In genomic region chr1:135171984-135172383, GRCm38 (mm10) we compare ENCODE assay signal across 7 mouse cellular contexts. TPM values are rescaled to one million over a fixed set of nuclear protein-coding genes. Genes with fewer than 3 reads are reported as not detected.
A peak's percentile ranks its signal among the peaks of the same experiment; 100 is the strongest.
DNase-seq lines count a peak whose midpoint lies in the region; ATAC-seq lines count a peak whose summit lies in the region.

No protein-coding gene starts in this region.

- no peak overlapping the region for H3K9ac ChIP-seq in forebrain, embryonic 13.5 days
- 0 out of 2 replicates have a peak overlapping the region, but pooled peaks have one; percentile 5 for H3K9ac ChIP-seq in hindbrain, embryonic 16.5 days (ENCODE audit: low read depth, low read length)
- H3K9ac ChIP-seq in midbrain, embryonic 14.5 days (replicated peaks; ENCODE audit: low read length) = no peak overlapping the region

- H3K4me2 ChIP-seq in forebrain, embryonic 13.5 days = no peak overlapping the region
- no peak overlapping the region for H3K4me2 ChIP-seq in hindbrain, embryonic 16.5 days (ENCODE audit: low read length)
- H3K4me2 ChIP-seq in midbrain, embryonic 14.5 days (ENCODE audit: low read length) = no peak overlapping the region

- intact Hi-C loops in left cerebral cortex, postnatal 36 days (cut with DNase I) = loop anchor here (1.0 to 2.0 kb wide), 2 partner anchors 87 to 197 kb away; no protein-coding TSS in a partner anchor

- no peak overlapping the region for H3K4me3 ChIP-seq in forebrain, embryonic 13.5 days
- no peak overlapping the region for H3K4me3 ChIP-seq in hindbrain, embryonic 16.5 days (ENCODE audit: low read length)
- H3K4me3 ChIP-seq in midbrain, embryonic 14.5 days (replicated peaks; ENCODE audit: low read depth, low read length) = no peak overlapping the region

- no peaks in the 10 kb centered on the region for H3K9me3 ChIP-seq in forebrain, embryonic 13.5 days (replicated peaks)
- H3K9me3 ChIP-seq in hindbrain, embryonic 16.5 days (ENCODE audit: control insufficient read depth, low read length) = no peaks in the 10 kb centered on the region
- H3K9me3 ChIP-seq in midbrain, embryonic 14.5 days (ENCODE audit: control insufficient read depth, low read length) = no peaks in the 10 kb centered on the region

- H3K4me1 ChIP-seq in forebrain, embryonic 13.5 days = no peaks in the 10 kb centered on the region
- H3K4me1 ChIP-seq in hindbrain, embryonic 16.5 days (ENCODE audit: control insufficient read depth, insufficient read depth, low read depth, low read length) = no peaks in the 10 kb centered on the region; the same call in 1 of the 2 replicates
- H3K4me1 ChIP-seq in midbrain, embryonic 14.5 days (ENCODE audit: control insufficient read depth, insufficient read depth, low read length) = no peaks in the 10 kb centered on the region

- DNase-seq in Muller cell, postnatal 12 days (ENCODE audit: inconsistent ontology term) = peak; percentile 78
- peak; percentile 94 for DNase-seq in brain, adult 2 months (ENCODE audit: low read depth, low spot score)
- DNase-seq in left cerebral cortex, postnatal 36 days (ENCODE audit: low spot score in 2 of 2) = peak; percentile 54 to 55
- peak; percentile 90 for DNase-seq in midbrain, embryonic 14.5 days
- peak; percentile 77 for DNase-seq in yolk sac, embryonic 10.5 days (ENCODE audit: low spot score)

- 51% methylated on average over 6 of the region's 6 CpGs for WGBS in forebrain, embryonic 13.5 days
- WGBS in hindbrain, embryonic 16.5 days = 53% methylated on average over 6 of the region's 6 CpGs
- WGBS in midbrain, embryonic 14.5 days = 55% methylated on average over 6 of the region's 6 CpGs

- no peaks in the 10 kb centered on the region for H3K27me3 ChIP-seq in forebrain, embryonic 13.5 days
- no peaks in the 10 kb centered on the region for H3K27me3 ChIP-seq in hindbrain, embryonic 16.5 days (replicated peaks; ENCODE audit: control insufficient read depth, insufficient read depth, low read length)
- no peaks in the 10 kb centered on the region for H3K27me3 ChIP-seq in midbrain, embryonic 14.5 days (ENCODE audit: control insufficient read depth, insufficient read depth, low read length)

- no peaks in the 10 kb centered on the region for H3K36me3 ChIP-seq in forebrain, embryonic 13.5 days (ENCODE audit: poor library complexity, severe bottlenecking)
- no peaks in the 10 kb centered on the region for H3K36me3 ChIP-seq in hindbrain, embryonic 16.5 days (ENCODE audit: control insufficient read depth, insufficient read depth, low read length)
- H3K36me3 ChIP-seq in midbrain, embryonic 14.5 days (ENCODE audit: control insufficient read depth, insufficient read depth, low read length) = no peaks in the 10 kb centered on the region

- peak; percentile 73 for ATAC-seq in forebrain, embryonic 13.5 days
- peak; percentile 90 for ATAC-seq in hindbrain, embryonic 16.5 days
- ATAC-seq in midbrain, embryonic 14.5 days (ENCODE audit: low FRiP score, low TSS enrichment) = peak; percentile 50

- no peak overlapping the region for H3K27ac ChIP-seq in forebrain, embryonic 13.5 days
- no peak overlapping the region for H3K27ac ChIP-seq in hindbrain, embryonic 16.5 days (ENCODE audit: low read depth, low read length)
- H3K27ac ChIP-seq in midbrain, embryonic 14.5 days (replicated peaks; ENCODE audit: low read depth, low read length) = no peak overlapping the region

RNA-seq across cellular contexts. Expression of gene Gpr37l1, which starts 4.5 kb away (rescaled TPM):
- polyA plus RNA-seq in forebrain, embryonic 13.5 days (2015; fragmentation: Nextera tagmentation; extraction: Ambion mirVana) = not detected in 2 replicates
- 2.7 and 6.1 TPM in 2 replicates for polyA plus RNA-seq in hindbrain, embryonic 16.5 days (2015; fragmentation: Nextera tagmentation; extraction: Ambion mirVana)
- 100 to 1,000 TPM; 173 to 208 TPM for total RNA-seq in left cerebral cortex, postnatal 36 days (2021)
- polyA plus RNA-seq in midbrain, embryonic 14.5 days (2014; fragmentation: Nextera tagmentation; extraction: Ambion mirVana) = 0.30 and 0.34 TPM in 2 replicates

RNA-seq across cellular contexts. Expression of gene Arl8a, which starts 25.4 kb away (rescaled TPM):
- polyA plus RNA-seq in forebrain, embryonic 13.5 days (2015; fragmentation: Nextera tagmentation; extraction: Ambion mirVana) = 161 and 162 TPM in 2 replicates
- 329 and 392 TPM in 2 replicates for polyA plus RNA-seq in hindbrain, embryonic 16.5 days (2015; fragmentation: Nextera tagmentation; extraction: Ambion mirVana)
- total RNA-seq in left cerebral cortex, postnatal 36 days (2021) = 100 to 1,000 TPM; 252 to 292 TPM
- polyA plus RNA-seq in midbrain, embryonic 14.5 days (2014; fragmentation: Nextera tagmentation; extraction: Ambion mirVana) = 322 and 380 TPM in 2 replicates

RNA-seq across cellular contexts. Expression of gene Ptpn7, which starts 39.5 kb away (rescaled TPM):
- polyA plus RNA-seq in forebrain, embryonic 13.5 days (2015; fragmentation: Nextera tagmentation; extraction: Ambion mirVana) = 0.34 and 0.53 TPM in 2 replicates
- polyA plus RNA-seq in hindbrain, embryonic 16.5 days (2015; fragmentation: Nextera tagmentation; extraction: Ambion mirVana) = 0.24 and 0.30 TPM in 2 replicates
- total RNA-seq in left cerebral cortex, postnatal 36 days (2021) = under 1 TPM; 0.35 to 0.59 TPM
- 0.27 and 0.62 TPM in 2 replicates for polyA plus RNA-seq in midbrain, embryonic 14.5 days (2014; fragmentation: Nextera tagmentation; extraction: Ambion mirVana)
